Mouse (Mus musculus) embryo, embryonic 11.5 days (tissue): ENCODE data around the gene Ism2.
"Not testable (repeated sequence)": the region's sequence is repeated elsewhere in the genome, so short reads cannot be mapped to it uniquely, and the experiment has no call there.

ENCODE experiments used
- DNase-seq: peaks from one replicate; pipeline ENCODE4 v3.0.0-alpha.2; 2012; ENCODE audit warnings: low read depth, low spot score

Ism2 gene

DNA sequence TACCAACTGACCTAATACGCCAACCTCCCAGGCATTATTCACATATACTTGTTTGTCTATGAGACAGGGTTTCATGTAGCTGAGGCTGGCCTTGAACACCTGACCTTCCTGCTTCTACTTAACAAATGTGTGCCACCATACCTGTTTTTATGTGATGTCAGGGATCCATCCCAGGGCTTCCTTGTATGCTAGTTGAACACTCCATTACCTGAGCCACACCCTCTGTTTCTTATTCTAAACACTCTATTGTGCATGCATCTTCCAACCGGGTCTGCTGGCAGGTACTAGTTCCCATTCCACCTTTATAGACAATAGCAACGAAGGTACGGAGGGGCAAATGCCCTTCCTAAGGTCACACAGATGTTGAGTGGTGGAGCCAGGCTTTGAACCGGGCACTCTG, 10.4 kb downstream of the Ism2 start:
- DNase-seq: no peak

DNA sequence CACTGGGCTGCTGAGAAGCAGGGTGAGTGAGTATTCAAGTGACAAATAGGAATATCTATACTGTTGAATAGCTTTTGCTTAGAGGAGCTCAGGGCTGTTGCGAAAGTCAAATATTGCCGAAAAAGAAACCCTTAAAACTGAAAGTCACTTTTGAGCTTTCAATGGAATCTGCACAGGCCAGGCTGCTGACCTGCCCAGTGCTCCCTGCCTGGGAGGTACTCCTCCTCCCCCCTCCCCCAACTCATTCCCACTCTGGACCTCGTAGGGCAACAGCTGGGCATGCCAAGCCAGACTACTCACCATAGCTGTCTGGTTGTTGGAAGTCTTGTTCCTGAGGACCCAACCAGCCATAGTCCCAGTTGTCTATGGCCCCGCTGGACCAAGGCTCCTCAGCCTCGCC, 14.8 kb downstream of the Ism2 start:
- no peak for DNase-seq

DNA sequence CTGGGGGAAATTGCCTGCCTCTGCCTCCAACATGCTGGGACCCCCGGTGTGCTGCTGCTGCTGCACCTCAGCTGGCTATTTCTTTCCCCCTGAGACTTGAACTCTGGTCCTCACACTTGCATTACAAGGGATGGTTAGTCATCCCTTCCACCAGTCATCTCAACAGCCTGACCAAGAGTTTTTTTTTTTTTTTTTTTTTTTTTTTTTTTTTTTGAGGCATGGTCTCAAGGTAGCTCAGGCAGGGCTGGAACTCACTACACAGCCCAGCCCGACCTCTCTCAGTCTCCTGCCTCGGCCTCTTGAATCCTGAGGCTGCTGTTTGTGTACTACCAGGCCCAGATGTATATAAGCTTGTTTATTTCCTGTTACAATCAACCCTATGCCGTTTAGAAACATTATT, 15.2 kb downstream of the Ism2 start:
- DNase-seq: no peak

DNA sequence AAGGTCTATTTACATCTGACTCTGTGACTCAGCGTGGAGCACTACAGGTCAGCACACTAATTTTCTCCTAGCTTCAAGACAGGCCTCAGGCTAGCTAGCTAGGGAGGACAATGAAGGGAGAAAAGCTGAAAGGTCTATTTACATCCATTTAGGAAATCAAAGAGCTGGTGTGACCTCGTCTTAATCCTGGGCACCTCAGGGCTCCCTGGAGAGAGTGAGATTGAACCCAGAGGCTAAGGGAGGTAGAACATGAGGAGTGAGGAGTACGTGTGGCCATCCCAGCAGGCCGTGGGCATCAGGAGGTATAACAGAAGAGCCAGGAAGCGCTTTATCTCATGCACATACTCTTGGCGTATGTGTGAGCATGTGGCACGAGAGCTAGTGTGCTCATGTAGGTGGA, 15.8 kb downstream of the Ism2 start:
- DNase-seq: no peak

DNA sequence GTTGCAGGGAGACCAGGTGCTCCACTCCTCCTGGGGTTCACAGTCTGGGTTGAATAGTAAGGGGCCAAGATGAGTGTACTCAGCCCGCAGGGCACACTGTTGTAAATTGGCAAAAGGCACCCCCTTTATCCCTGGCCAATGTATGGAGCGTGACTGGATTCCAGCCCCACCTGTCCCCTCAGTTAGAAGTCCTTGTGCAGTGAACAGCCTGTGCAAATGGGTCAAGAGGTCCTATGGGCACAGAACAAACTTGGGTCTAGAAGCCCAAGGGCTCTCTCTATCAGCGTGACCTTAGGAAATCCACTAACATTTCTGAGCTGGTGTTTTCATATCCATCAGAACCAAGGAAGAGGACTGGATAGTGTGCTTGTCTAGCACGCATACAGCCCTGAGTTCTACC, 16.8 kb downstream of the Ism2 start:
- no peak for DNase-seq

DNA sequence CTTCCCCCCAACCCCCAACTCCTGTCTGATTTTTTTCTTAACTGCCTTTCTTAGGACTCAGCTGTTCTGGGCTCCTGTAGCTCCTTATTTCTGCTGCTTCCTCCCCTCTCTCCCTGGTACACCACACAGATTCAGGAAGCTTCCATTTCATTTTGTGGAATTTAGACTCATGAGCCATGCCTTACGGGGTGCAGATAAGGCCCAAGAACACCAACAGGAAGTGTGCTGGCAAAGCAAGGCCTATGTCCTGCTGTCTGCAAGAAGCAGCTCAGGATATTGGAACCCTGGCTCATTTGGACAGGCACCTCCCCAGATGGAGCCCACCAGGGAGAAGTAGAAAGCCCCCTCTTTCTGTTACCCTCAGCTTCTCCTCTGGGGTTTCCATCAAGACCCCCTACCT, 17.7 kb downstream of the Ism2 start:
- no peak for DNase-seq

DNA sequence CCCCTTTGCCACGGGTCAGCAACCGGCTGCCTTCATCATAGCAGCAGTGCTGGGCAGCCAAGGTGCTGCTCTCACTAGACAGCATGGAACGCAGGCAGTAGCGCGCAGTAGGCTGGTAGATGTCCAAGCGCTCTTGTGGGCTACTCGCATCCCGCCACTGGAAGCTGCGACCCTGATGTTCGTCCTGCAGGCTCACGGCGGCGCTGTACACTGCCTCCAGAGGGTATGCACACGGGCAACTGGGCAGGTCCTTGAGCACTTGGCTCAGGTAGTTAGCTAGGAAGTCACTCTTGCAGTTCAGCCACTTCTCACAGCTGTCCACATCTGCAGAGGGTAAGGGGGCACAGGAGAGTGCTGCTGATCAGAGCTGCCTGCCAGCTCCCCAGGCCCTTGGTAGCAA, 19.6 kb downstream of the Ism2 start:
- DNase-seq: no peak

DNA sequence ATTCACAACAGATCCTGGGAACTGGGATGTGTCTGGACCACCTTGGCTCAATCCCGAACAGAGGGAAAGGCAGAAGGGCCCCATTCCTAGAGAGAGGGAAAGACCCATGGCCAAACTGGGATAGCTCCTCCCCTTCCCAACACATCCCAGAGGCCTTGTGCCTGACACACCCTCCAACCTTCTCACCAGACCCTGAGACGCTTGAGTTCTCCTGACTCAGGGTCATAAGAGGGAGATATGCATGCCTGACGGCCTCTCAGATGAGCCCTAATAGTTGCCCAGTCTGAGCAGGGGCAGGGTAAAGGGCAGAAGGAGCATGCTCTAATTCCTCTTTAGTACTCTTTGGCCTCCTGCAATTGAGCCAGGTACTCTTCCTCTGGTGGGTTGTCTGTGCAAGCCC, 20.2 kb downstream of the Ism2 start:
- no peak for DNase-seq

DNA sequence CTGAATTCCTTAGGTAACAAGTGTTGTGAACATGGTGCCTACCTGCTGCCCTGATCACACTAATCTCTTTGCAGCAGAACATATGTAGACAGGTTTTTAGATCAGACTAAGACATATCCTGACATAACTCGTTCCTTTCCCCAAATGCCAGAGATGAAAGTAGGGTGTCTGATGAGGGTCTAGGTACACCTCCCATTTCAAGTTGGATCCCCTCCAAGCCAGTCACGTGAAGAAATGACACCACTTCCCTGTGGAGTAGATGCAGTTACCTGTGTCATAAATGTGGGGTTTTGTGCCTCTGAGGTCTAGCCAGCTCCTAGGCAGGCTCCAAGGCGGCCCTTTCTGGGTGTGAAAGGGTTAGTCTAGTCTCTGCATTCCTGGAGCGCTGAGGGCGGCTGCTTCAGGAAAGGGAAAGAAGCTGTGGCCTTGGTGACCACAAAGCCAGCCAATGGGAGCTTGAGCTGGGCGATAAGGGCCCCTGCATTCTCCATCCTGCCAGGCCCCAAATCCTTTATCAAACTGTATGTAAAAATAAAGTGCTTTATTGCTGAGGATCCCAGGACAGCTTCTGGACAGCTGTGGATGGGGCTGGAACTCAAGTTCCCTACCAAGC, 21.3 kb downstream of the Ism2 start:
- DNase-seq: no peak

DNA sequence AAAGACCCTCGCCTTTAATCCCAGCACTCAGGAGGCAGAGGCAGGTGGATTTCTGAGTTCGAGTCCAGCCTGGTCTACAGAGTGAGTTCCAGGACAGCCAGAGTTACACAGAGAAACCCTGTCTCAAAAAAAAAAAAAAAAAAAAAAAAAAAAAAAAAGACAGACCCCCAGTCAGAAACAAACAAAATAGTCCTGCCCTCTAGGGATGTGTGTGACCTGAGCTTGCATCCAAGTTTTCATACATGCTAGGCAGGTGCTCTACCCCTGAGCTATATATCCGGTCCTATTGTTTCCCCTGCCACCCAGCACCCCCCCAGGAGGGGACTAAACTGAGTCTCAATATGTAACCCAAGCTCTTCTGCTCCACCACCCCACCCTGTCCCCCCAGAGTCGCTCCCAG, 22.3 kb downstream of the Ism2 start:
- not testable (repeated sequence) for DNase-seq

DNA sequence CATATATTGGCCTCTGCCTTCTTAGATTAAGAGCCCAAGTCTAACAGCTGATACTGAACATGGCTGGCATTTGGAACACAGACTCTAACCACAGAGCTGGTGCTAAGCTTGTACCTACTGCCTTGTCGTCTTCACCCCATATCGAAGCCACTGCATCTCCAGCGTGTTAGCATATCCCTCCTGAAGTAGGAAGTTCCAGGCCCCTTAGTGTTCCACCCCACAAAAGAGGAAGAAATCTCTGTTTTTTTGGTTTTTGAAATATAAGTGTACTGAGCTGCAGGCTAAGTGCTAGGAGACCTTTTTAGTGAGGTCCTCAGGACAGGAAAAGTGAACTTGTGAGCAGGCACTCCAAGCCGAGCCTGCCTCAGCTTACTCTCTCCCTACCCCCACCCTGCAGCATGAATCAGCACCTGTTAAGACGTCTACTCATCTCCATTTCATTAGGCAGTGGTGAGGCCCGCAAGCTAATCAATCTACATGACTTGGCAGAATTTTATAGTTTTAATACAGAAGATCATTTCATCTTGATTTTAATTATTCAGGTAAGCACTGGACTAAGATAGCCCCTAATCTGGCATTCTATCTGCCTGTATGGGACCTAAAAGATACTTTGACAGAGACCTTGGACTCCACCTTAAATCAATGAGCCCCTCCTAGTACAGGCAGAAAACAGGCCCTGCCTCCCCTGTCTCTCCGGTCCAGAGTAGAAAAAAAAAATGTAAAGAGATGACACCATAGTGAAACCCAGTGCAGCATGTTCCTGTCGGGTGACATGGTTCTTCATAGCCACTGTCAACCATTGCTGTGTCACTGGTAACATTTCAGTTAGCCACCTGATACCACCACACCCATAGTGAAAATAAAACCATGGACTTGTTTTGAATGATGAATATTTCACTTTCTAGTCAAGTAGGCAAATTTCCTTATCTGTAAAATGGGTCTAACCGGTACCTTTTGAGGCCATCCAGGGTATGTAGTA, 24.4 kb downstream of the Ism2 start:
- DNase-seq: no peak

DNA sequence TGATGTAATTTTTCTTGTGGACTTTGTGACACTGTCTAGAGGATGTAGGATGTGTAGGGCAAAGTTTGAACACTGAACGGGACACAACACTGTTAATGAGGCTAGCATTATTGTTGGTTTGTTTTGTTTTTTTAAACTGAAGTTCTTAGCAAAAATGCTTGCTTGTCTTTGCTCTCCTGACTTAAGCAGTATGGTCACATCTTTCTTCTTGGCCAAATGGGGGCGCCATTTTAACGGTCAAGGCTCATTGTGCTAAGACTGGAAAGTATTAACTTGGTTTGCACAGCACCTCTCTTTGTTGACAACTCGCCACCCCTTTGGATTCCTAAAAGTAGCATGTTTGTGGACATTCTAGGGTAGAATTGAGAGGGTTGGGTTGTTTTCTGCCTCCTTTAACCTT, 31.8 kb downstream of the Ism2 start:
- no peak for DNase-seq

DNA sequence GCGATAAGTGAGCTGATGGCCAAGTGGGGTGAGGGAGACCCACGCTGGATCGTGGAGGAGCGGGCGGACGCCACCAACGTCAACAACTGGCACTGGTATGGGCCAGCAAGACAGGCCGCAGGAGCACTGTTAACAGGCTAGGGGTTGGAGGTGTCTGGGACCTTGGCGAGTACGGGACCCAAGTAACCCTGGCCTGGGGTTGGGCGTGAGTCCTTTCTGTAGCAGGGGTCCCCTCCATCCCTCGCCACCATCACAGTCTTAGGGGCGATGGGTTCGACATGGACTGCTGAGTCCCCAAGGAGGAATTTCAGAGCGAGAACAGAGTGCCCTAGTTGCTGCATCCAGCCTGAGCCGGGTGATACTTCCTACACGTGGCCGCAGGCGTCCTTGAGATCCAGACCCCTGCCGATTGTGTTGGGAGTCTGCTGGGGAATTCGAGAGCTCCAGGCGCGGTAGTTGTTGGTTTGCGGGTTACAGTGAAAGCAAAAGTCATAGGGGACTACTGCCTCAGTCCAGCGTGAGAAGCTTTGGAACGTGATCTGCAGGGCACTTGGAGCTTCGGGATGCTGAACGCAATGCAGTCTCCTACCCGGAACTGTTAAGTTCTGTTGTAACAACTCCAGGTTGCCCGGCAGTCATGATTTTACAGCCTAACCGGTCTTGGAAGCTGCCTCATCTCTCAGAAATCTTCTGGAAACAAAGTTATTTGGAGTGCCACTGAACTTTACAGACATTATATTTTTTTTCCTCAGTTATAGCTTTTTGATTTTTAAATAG, 32.5 kb downstream of the Ism2 start:
- no peak for DNase-seq

DNA sequence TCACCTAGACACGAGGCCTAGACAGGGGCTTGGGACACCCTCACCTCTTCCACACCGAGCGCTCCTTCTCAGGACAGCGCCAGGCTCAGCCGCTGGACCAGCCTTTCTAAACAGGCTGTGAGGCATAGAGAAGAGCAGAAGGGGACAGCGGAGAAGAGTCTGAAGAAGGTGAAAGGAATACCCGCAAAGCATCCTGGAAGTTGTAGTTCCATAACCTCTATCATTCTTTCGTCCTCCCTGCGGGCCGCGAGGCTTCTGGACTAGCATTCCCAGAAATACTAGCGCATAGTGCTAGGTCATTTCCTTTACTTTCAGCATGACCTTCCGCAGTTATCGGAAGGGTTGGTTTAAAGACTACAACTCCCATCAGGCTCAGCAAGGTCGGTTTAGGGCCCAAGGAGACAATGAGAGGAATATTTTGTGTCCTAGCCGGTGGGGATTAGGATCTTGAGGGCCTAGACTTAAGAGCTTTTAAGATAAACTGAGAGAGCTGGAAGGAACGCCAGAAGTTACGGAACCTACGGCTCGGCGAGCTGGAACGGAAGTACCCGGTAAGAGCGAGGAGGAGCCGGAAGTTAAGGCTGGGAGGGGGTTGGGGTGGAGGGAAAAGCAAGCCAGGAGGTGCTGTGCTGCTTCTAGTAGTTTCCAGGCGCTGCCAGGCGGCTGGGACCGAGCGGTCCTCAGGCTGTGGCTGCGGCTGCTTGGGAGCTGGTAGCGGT, 33.2 kb downstream of the Ism2 start, which contains the start of the genes Vipas39 and Ahsa1:
TSS of gene Vipas39 (minus strand) at position 149 of the 719 bp plus-strand sequence.
TSS of gene Ahsa1 (plus strand) at position 372 of the 719 bp plus-strand sequence.
- peak; percentile 92 for DNase-seq

DNA sequence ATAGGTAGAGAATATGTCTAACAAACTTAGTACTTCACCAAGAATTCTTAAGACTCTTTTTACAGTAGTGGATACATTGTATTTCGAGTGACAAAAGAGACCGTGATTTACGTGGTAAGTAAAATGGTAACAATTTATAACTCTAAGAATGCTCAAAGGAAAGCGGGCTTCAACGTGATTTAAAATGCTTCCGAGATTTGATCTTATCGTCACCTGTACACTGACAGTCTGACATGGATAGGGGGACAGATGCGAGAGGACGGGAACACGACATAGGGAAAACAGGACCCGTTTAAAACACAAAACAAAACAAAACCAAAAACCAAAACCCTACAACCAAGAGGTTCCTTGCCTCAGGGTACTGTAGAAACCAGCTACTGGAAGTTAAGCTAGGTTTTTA, 34.1 kb downstream of the Ism2 start:
- DNase-seq: no peak

DNA sequence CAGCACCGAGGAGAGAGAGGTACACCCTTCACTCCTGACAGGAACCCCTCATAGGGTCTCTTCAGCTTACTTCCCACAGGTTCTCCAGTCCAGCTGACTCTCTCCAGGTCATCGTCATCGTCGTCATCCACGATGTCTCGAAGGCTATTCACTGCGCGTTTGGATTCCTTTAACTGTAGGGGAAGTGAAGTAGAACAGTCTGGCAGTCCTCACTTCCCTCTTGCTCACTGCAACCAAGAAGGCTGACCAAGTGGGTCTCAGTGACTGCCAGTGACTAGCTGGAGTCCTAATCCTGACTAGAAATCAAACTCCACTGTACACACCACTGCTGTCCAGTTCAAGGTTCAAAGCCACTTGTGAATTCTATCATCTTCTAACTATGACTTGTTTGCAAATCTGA, 38.9 kb downstream of the Ism2 start:
- DNase-seq: no peak

DNA sequence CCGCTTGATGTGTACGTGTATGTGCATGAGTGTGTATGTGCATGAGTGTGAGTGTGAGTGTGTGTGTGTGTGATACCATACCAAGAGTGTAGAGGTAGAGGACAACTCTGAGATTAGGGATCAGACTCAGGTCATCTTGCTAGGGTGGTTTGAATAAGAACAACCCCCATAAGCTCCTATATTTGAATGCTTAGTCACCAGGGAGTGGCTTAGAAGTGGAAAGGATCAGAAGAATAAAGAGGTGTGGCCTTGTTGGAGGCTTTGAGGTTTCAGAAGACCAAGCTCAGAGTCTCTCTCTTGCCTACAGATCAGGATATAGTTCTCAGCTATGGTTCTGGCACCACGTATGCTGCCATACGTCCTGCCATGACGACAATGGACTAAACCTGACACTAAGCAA, 42.9 kb downstream of the Ism2 start:
- no peak for DNase-seq

DNA sequence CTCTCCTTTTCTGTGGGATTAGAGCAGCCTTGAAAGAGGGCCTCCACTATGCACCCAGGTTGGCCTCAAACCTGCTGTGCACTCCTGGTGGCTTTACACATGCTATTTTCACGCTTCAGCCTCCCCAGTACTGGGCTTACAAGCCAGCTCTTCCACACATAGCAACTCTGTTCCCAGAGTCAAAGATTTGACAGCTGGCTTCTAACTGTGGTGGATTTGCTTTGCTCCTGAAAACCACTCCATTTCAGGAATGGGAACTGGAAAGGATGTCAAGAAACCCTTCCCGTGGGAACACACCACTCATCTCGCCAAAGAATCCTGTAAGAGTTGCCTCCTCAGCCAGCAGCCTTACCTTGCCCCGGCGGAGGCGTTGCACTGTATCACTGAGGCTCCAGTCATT, 45.6 kb downstream of the Ism2 start:
- no peak for DNase-seq

DNA sequence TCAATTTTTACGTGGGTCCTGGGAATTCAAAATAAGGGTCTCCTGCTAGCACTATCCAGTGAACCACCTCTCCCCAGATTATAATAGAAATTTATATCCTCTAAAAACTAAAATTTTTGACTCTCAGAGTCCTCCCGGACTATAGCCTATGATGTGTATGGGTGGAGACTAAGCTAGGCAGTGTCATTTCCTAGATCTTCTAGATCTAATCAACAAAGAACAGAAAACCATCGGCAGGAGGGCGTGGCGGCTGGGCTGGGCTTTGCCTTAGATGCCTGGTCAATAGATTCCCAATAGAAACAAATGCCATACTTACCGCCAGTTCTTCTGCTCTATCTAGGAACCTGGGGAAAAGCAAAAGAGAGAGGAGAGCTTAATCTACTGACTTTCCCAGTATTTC, 49.3 kb downstream of the Ism2 start:
- DNase-seq: no peak

DNA sequence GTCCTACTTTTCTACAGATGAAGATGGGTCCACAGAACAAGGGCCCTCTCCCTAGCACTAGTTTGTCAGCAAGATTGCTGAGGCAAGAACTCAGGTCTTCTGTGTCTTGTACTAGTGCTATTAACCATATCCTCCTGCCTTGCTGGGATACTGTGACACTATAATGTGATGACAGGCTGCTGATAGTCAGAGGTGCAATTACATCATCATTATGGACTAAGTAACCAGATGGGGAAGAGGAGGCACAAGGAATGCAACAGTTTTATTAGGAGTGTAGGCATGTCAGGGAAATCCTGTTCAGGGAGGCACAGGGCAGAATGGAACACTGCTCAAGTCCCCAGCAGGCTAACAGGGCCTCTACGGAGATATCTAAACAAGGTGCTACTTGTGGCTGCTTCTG, 60.9 kb downstream of the Ism2 start, which contains the start of gene Noxred1:
TSS of gene Noxred1 (minus strand) at position 101 of the 400 bp plus-strand sequence.
- no peak for DNase-seq

DNA sequence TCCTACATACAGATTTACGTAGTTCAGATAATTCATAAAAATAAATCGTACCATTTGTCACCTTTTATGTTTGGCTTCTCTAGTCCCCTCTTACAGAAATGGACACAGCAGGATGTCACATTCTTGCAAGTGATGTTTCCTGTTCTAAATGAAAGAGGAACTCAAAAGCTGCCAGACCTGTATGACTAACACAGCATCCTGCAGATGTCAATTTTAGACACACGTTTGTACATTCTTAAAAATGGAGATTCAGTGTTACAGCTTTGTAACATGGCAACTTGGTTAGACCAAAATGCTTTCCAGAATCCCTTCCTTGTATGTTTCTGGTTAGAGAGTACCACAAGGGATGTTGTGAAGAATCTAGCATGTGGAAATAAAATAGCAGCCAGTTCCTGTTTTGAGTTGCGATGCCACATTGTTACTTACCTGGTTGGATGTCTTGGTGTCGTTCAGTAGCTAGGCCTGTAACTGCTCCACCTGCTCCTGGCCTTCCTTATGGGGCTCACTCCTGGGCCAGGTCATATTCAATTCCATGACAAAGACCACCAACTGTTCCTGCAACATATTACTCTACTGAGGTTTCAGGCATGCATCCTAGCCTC, 62.5 kb downstream of the Ism2 start:
- no peak for DNase-seq
